Mouse (Mus musculus): Measurements from ENCODE around the gene Gm49387. TPM values are rescaled to one million over a fixed set of nuclear protein-coding genes. Genes with fewer than 3 reads are reported as not detected.

Gm49387 gene
- polyA plus RNA-seq, 1 experiment from 2014 or later = 0.94 TPM

- ATAC-seq = no peak
- 75% methylated on average over 9 of the region's 9 CpGs for WGBS
Measured at GRCm38 (mm10) chr14:31620591-31621223, 20.0 kb downstream of the Gm49387 start.

GRCm38 (mm10) chr14:31617997-31618396, 22.7 kb downstream of the Gm49387 start:
- Histone ChIP-seq H3K4me3 (ENCODE audit: low read depth, low read length) (no peak overlapping the region), H3K4me2 (replicated peaks; ENCODE audit: low read depth) (no peak overlapping the region), H3K36me3 (ENCODE audit: control insufficient read depth, insufficient read depth) (peaks cover 10% of the 10 kb centered on the region; the same call in 1 of the 2 replicates), H3K9ac (ENCODE audit: low read depth, low read length) (no peak overlapping the region), H3K9me3 (ENCODE audit: control insufficient read depth) (no peaks in the 10 kb centered on the region), H3K4me1 (replicated peaks; ENCODE audit: control insufficient read depth, insufficient read depth, low read length) (no peaks in the 10 kb centered on the region), H3K27me3 (replicated peaks; ENCODE audit: control insufficient read depth, insufficient read depth, low read length) (no peaks in the 10 kb centered on the region), H3K27ac (ENCODE audit: low read depth, low read length) (no peak overlapping the region)
- no peak for ATAC-seq
- WGBS = 80% methylated on average over 3 of the region's 3 CpGs
- TF ChIP-seq CTCF (IDR thresholded peaks at IDR 0.05; ENCODE audit: low read depth) = no peak

More at GRCm38 (mm10) chr14:31620591-31621223, 20.0 kb downstream of the Gm49387 start:
- Histone ChIP-seq H3K4me1 (replicated peaks; ENCODE audit: control insufficient read depth, insufficient read depth, low read length) (no peaks in the 10 kb centered on the region), H3K36me3 (ENCODE audit: control insufficient read depth, insufficient read depth) (peaks cover 10% of the 10 kb centered on the region; the same call in 1 of the 2 replicates), H3K9me3 (ENCODE audit: control insufficient read depth) (no peaks in the 10 kb centered on the region), H3K4me3 (ENCODE audit: low read depth, low read length) (no peak overlapping the region), H3K9ac (ENCODE audit: low read depth, low read length) (no peak overlapping the region), H3K27ac (ENCODE audit: low read depth, low read length) (no peak overlapping the region), H3K27me3 (replicated peaks; ENCODE audit: control insufficient read depth, insufficient read depth, low read length) (no peaks in the 10 kb centered on the region), H3K4me2 (replicated peaks; ENCODE audit: low read depth) (no peak overlapping the region)
- TF ChIP-seq CTCF (IDR thresholded peaks at IDR 0.05; ENCODE audit: low read depth) = no peak

GRCm38 (mm10) chr14:31617204-31617603, 23.5 kb downstream of the Gm49387 start:
- H3K9me3 ChIP-seq (ENCODE audit: control insufficient read depth) = no peaks in the 10 kb centered on the region
- H3K4me1 ChIP-seq (replicated peaks; ENCODE audit: control insufficient read depth, insufficient read depth, low read length) = no peaks in the 10 kb centered on the region
- no peaks in the 10 kb centered on the region for H3K27me3 ChIP-seq (replicated peaks; ENCODE audit: control insufficient read depth, insufficient read depth, low read length)
- no peak for ATAC-seq
- H3K9ac ChIP-seq (ENCODE audit: low read depth, low read length) = no peak overlapping the region
- TF ChIP-seq CTCF (IDR thresholded peaks at IDR 0.05; ENCODE audit: low read depth) = no peak
- H3K4me2 ChIP-seq (replicated peaks; ENCODE audit: low read depth) = no peak overlapping the region
- peaks cover 15% of the 10 kb centered on the region; the same call in 1 of the 2 replicates for H3K36me3 ChIP-seq (ENCODE audit: control insufficient read depth, insufficient read depth)
- 87% methylated on average over 9 of the region's 9 CpGs for WGBS
- H3K4me3 ChIP-seq (ENCODE audit: low read depth, low read length) = no peak overlapping the region
- no peak overlapping the region for H3K27ac ChIP-seq (ENCODE audit: low read depth, low read length)

- 79% methylated on average over 5 of the region's 5 CpGs for WGBS
- Histone ChIP-seq H3K27me3 (replicated peaks; ENCODE audit: control insufficient read depth, insufficient read depth, low read length) (no peaks in the 10 kb centered on the region), H3K27ac (ENCODE audit: low read depth, low read length) (no peak overlapping the region), H3K4me3 (ENCODE audit: low read depth, low read length) (no peak overlapping the region), H3K4me1 (replicated peaks; ENCODE audit: control insufficient read depth, insufficient read depth, low read length) (no peaks in the 10 kb centered on the region), H3K36me3 (ENCODE audit: control insufficient read depth, insufficient read depth) (peaks cover 5% of the 10 kb centered on the region; the same call in 1 of the 2 replicates), H3K4me2 (replicated peaks; ENCODE audit: low read depth) (no peak overlapping the region), H3K9ac (ENCODE audit: low read depth, low read length) (no peak overlapping the region), H3K9me3 (ENCODE audit: control insufficient read depth) (no peaks in the 10 kb centered on the region)
- no peak for TF ChIP-seq CTCF (IDR thresholded peaks at IDR 0.05; ENCODE audit: low read depth)
- ATAC-seq = no peak
Measured at GRCm38 (mm10) chr14:31613671-31614070, 27.0 kb downstream of the Gm49387 start.

GRCm38 (mm10) chr14:31611986-31612385, 28.7 kb downstream of the Gm49387 start:
- Histone ChIP-seq H3K9me3 (ENCODE audit: control insufficient read depth) (no peaks in the 10 kb centered on the region), H3K4me1 (replicated peaks; ENCODE audit: control insufficient read depth, insufficient read depth, low read length) (no peaks in the 10 kb centered on the region), H3K27me3 (replicated peaks; ENCODE audit: control insufficient read depth, insufficient read depth, low read length) (no peaks in the 10 kb centered on the region), H3K4me2 (replicated peaks; ENCODE audit: low read depth) (no peak overlapping the region), H3K27ac (ENCODE audit: low read depth, low read length) (no peak overlapping the region), H3K4me3 (ENCODE audit: low read depth, low read length) (no peak overlapping the region), H3K36me3 (ENCODE audit: control insufficient read depth, insufficient read depth) (peaks cover 5% of the 10 kb centered on the region; the same call in 1 of the 2 replicates), H3K9ac (ENCODE audit: low read depth, low read length) (no peak overlapping the region)
- no peak for ATAC-seq
- peak; percentile 47 for TF ChIP-seq CTCF (IDR thresholded peaks at IDR 0.05; ENCODE audit: low read depth)
- 69% methylated on average over 4 of the region's 4 CpGs for whole genome bisulfite sequencing

GRCm38 (mm10) chr14:31605514-31605913, 35.2 kb downstream of the Gm49387 start:
- no peak overlapping the region for H3K27ac ChIP-seq (ENCODE audit: low read depth, low read length)
- peak; percentile 56 for TF ChIP-seq CTCF (IDR thresholded peaks at IDR 0.05; ENCODE audit: low read depth)
- H3K36me3 ChIP-seq (ENCODE audit: control insufficient read depth, insufficient read depth) = no peaks in the 10 kb centered on the region
- H3K4me1 ChIP-seq (replicated peaks; ENCODE audit: control insufficient read depth, insufficient read depth, low read length) = no peaks in the 10 kb centered on the region
- WGBS = 55% methylated on average over 6 of the region's 6 CpGs
- no peak overlapping the region for H3K4me3 ChIP-seq (ENCODE audit: low read depth, low read length)
- no peak for ATAC-seq
- H3K27me3 ChIP-seq (replicated peaks; ENCODE audit: control insufficient read depth, insufficient read depth, low read length) = no peaks in the 10 kb centered on the region
- H3K9ac ChIP-seq (ENCODE audit: low read depth, low read length) = no peak overlapping the region
- H3K4me2 ChIP-seq (replicated peaks; ENCODE audit: low read depth) = no peak overlapping the region
- no peaks in the 10 kb centered on the region for H3K9me3 ChIP-seq (ENCODE audit: control insufficient read depth)

Measured in intestine, postnatal 0 days (tissue).